Mouse (Mus musculus): ENCODE data around the gene Fgfr3. TPM values are rescaled to one million over a fixed set of nuclear protein-coding genes. Genes with fewer than 3 reads are reported as not detected.
A peak's percentile ranks its signal among the peaks of the same experiment; 100 is the strongest.

Fgfr3 gene
- polyA plus RNA-seq, 1 experiment from 2014 or later = 43.6 TPM

- Histone ChIP-seq H3K36me3 (peaks cover 14% of the 10 kb centered on the region; the same call in 1 of the 2 replicates), H3K4me1 (peaks cover 12% of the 10 kb centered on the region), H3K27me3 (replicated peaks) (no peaks in the 10 kb centered on the region), H3K9me3 (replicated peaks) (no peaks in the 10 kb centered on the region), H3K27ac (replicated peaks) (no peak overlapping the region), H3K4me2 (no peak overlapping the region), H3K4me3 (replicated peaks) (no peak overlapping the region), H3K9ac (replicated peaks) (no peak overlapping the region)
- WGBS = 97% methylated on average over 12 of the region's 12 CpGs
- no peak for ATAC-seq (ENCODE audit: low FRiP score)
These were observed 12.4 kb downstream of the Fgfr3 start for GRCm38 (mm10) chr5:33733837-33734236.

GRCm38 (mm10) chr5:33735412-33736092 lies 14.1 kb downstream of the Fgfr3 start:
- Histone ChIP-seq H3K4me1 (0 out of 2 replicates have a peak, but pooled peaks cover 7% of the 10 kb centered on the region), H3K9me3 (replicated peaks) (no peaks in the 10 kb centered on the region), H3K9ac (replicated peaks) (no peak overlapping the region), H3K4me3 (replicated peaks) (no peak overlapping the region), H3K27me3 (replicated peaks) (no peaks in the 10 kb centered on the region), H3K4me2 (no peak overlapping the region), H3K36me3 (peaks cover 20% of the 10 kb centered on the region), H3K27ac (replicated peaks) (no peak overlapping the region)
- ATAC-seq (ENCODE audit: low FRiP score) = no peak
- WGBS = 89% methylated on average over 16 of the region's 16 CpGs

GRCm38 (mm10) chr5:33736230-33736629 lies 14.8 kb downstream of the Fgfr3 start:
- Histone ChIP-seq H3K4me1 (0 out of 2 replicates have a peak, but pooled peaks cover under 1% of the 10 kb centered on the region), H3K4me3 (replicated peaks) (no peak overlapping the region), H3K36me3 (peaks cover 25% of the 10 kb centered on the region), H3K9me3 (replicated peaks) (no peaks in the 10 kb centered on the region), H3K27me3 (replicated peaks) (no peaks in the 10 kb centered on the region), H3K4me2 (no peak overlapping the region), H3K9ac (replicated peaks) (no peak overlapping the region), H3K27ac (replicated peaks) (no peak overlapping the region)
- 61% methylated on average over 9 of the region's 9 CpGs for WGBS
- ATAC-seq (ENCODE audit: low FRiP score) = no peak

- no peaks in the 10 kb centered on the region for H3K27me3 ChIP-seq (replicated peaks)
- no peak overlapping the region for H3K27ac ChIP-seq (replicated peaks)
- H3K9me3 ChIP-seq (replicated peaks) = no peaks in the 10 kb centered on the region
- ATAC-seq (ENCODE audit: low FRiP score) = no peak
- no peaks in the 10 kb centered on the region for H3K4me1 ChIP-seq
- no peak overlapping the region for H3K4me3 ChIP-seq (replicated peaks)
- H3K36me3 ChIP-seq = peaks cover 42% of the 10 kb centered on the region
- H3K4me2 ChIP-seq = no peak overlapping the region
- no peak overlapping the region for H3K9ac ChIP-seq (replicated peaks)
- WGBS = 27% methylated on average over 7 of the region's 7 CpGs
These were observed 16.4 kb downstream of the Fgfr3 start for GRCm38 (mm10) chr5:33737903-33738321.

GRCm38 (mm10) chr5:33738341-33738740 lies 16.9 kb downstream of the Fgfr3 start:
- H3K36me3 ChIP-seq = peaks cover 46% of the 10 kb centered on the region
- no peaks in the 10 kb centered on the region for H3K4me1 ChIP-seq
- no peak overlapping the region for H3K4me2 ChIP-seq
- no peaks in the 10 kb centered on the region for H3K27me3 ChIP-seq (replicated peaks)
- H3K9ac ChIP-seq (replicated peaks) = no peak overlapping the region
- no peaks in the 10 kb centered on the region for H3K9me3 ChIP-seq (replicated peaks)
- no peak for ATAC-seq (ENCODE audit: low FRiP score)
- H3K27ac ChIP-seq (replicated peaks) = no peak overlapping the region
- H3K4me3 ChIP-seq (replicated peaks) = no peak overlapping the region

- Histone ChIP-seq H3K27me3 (replicated peaks) (no peaks in the 10 kb centered on the region), H3K4me2 (no peak overlapping the region), H3K27ac (replicated peaks) (no peak overlapping the region), H3K9ac (replicated peaks) (no peak overlapping the region), H3K4me1 (no peaks in the 10 kb centered on the region), H3K4me3 (replicated peaks) (no peak overlapping the region), H3K36me3 (peaks cover 53% of the 10 kb centered on the region), H3K9me3 (replicated peaks) (no peaks in the 10 kb centered on the region)
- WGBS = 92% methylated on average over 4 of the region's 4 CpGs
- no peak for ATAC-seq (ENCODE audit: low FRiP score)
These were observed 19.1 kb downstream of the Fgfr3 start for GRCm38 (mm10) chr5:33740548-33740947.

GRCm38 (mm10) chr5:33743481-33743880 lies 22.0 kb downstream of the Fgfr3 start:
- H3K4me2 ChIP-seq = no peak overlapping the region
- H3K4me3 ChIP-seq (replicated peaks) = no peak overlapping the region
- no peaks in the 10 kb centered on the region for H3K27me3 ChIP-seq (replicated peaks)
- 95% methylated on average over 8 of the region's 8 CpGs for WGBS
- no peaks in the 10 kb centered on the region for H3K9me3 ChIP-seq (replicated peaks)
- H3K27ac ChIP-seq (replicated peaks) = no peak overlapping the region
- ATAC-seq (ENCODE audit: low FRiP score) = no peak
- H3K36me3 ChIP-seq = peaks cover 82% of the 10 kb centered on the region
- no peaks in the 10 kb centered on the region for H3K4me1 ChIP-seq
- no peak overlapping the region for H3K9ac ChIP-seq (replicated peaks)

GRCm38 (mm10) chr5:33777195-33777594 lies 55.7 kb downstream of the Fgfr3 start:
- Histone ChIP-seq H3K4me2 (no peak overlapping the region), H3K4me3 (replicated peaks) (no peak overlapping the region), H3K27ac (replicated peaks) (no peak overlapping the region), H3K27me3 (replicated peaks) (no peaks in the 10 kb centered on the region), H3K9ac (replicated peaks) (no peak overlapping the region), H3K9me3 (replicated peaks) (no peaks in the 10 kb centered on the region), H3K36me3 (peaks cover 36% of the 10 kb centered on the region), H3K4me1 (peaks cover 23% of the 10 kb centered on the region)
- no peak for ATAC-seq (ENCODE audit: low FRiP score)

GRCm38 (mm10) chr5:33781964-33782344 lies 60.5 kb downstream of the Fgfr3 start:
- no peaks in the 10 kb centered on the region for H3K27me3 ChIP-seq (replicated peaks)
- peak overlapping the region; percentile 92 for H3K9ac ChIP-seq (replicated peaks)
- peak; percentile 4; the same call in 1 of the 2 replicates for ATAC-seq (ENCODE audit: low FRiP score)
- H3K4me3 ChIP-seq (replicated peaks) = peak overlapping the region; percentile 94
- H3K4me2 ChIP-seq = peak overlapping the region; percentile 70
- peak overlapping the region; percentile 90 for H3K27ac ChIP-seq (replicated peaks)
- H3K9me3 ChIP-seq (replicated peaks) = no peaks in the 10 kb centered on the region
- peaks cover 30% of the 10 kb centered on the region for H3K4me1 ChIP-seq
- WGBS = 5% methylated on average over 11 of the region's 11 CpGs
- H3K36me3 ChIP-seq = peaks cover 10% of the 10 kb centered on the region

GRCm38 (mm10) chr5:33782345-33782998 lies 61.0 kb downstream of the Fgfr3 start, which contains the start of gene Letm1:
Gene Letm1, minus strand, starts transcription at chr5:33782817.
- peak within 1 kb of the TSS; percentile 92 for H3K9ac ChIP-seq (replicated peaks)
- peak within 1 kb of the TSS; percentile 70 for H3K4me2 ChIP-seq
- peak; percentile 100 for ATAC-seq (ENCODE audit: low FRiP score)
- peaks cover 5% of the 10 kb centered on the region for H3K36me3 ChIP-seq
- peak within 1 kb of the TSS; percentile 90 for H3K27ac ChIP-seq (replicated peaks)
- no peaks in the 10 kb centered on the region for H3K9me3 ChIP-seq (replicated peaks)
- peaks cover 30% of the 10 kb centered on the region for H3K4me1 ChIP-seq
- peak within 1 kb of the TSS; percentile 94 for H3K4me3 ChIP-seq (replicated peaks)
- no peaks in the 10 kb centered on the region for H3K27me3 ChIP-seq (replicated peaks)
- under 1% methylated on average over 65 of the region's 65 CpGs for WGBS

GRCm38 (mm10) chr5:33782999-33783390 lies 61.5 kb downstream of the Fgfr3 start:
- H3K27me3 ChIP-seq (replicated peaks) = no peaks in the 10 kb centered on the region
- H3K27ac ChIP-seq (replicated peaks) = peak overlapping the region; percentile 90
- peak overlapping the region; percentile 70 for H3K4me2 ChIP-seq
- 10% methylated on average over 6 of the region's 6 CpGs for WGBS
- H3K4me1 ChIP-seq = peaks cover 30% of the 10 kb centered on the region
- peak; percentile 81 for ATAC-seq (ENCODE audit: low FRiP score)
- H3K36me3 ChIP-seq = no peaks in the 10 kb centered on the region
- H3K9me3 ChIP-seq (replicated peaks) = no peaks in the 10 kb centered on the region
- peak overlapping the region; percentile 92 for H3K9ac ChIP-seq (replicated peaks)
- peak overlapping the region; percentile 94 for H3K4me3 ChIP-seq (replicated peaks)

All from neural tube, embryonic 15.5 days (tissue).